Mouse (Mus musculus): ENCODE measurements around the gene Mta3. TPM values are rescaled to one million over a fixed set of nuclear protein-coding genes. Genes with fewer than 3 reads are reported as not detected.
A peak's percentile ranks its signal among the peaks of the same experiment; 100 is the strongest.

The Mta3 gene
- 38.2 and 39.6 TPM in 2 replicates for polyA plus RNA-seq (2015; fragmentation: Nextera tagmentation; extraction: Ambion mirVana)

- Histone ChIP-seq H3K4me2 (ENCODE audit: low read length) (peak within 1 kb of the TSS; percentile 81), H3K9ac (replicated peaks; ENCODE audit: low read depth, low read length) (peak within 1 kb of the TSS; percentile 93), H3K4me1 (replicated peaks; ENCODE audit: control insufficient read depth, insufficient read depth, low read length) (peaks cover 12% of the 10 kb centered on the region), H3K9me3 (ENCODE audit: control insufficient read depth, low read length) (no peaks in the 10 kb centered on the region), H3K4me3 (replicated peaks; ENCODE audit: low read length) (peak within 1 kb of the TSS; percentile 83), H3K27me3 (replicated peaks; ENCODE audit: control insufficient read depth, insufficient read depth, low read length) (no peaks in the 10 kb centered on the region), H3K27ac (ENCODE audit: low read length) (peak within 1 kb of the TSS; percentile 59), H3K36me3 (ENCODE audit: control insufficient read depth, insufficient read depth) (no peaks in the 10 kb centered on the region)
- ATAC-seq = peak; percentile 75
- under 1% methylated on average over 37 of the region's 56 CpGs for WGBS
These were observed at the start of gene Mta3 for GRCm38 (mm10) chr17:83706116-83706593. Mta3 (plus strand) TSS chr17:83706163.

- no peaks in the 10 kb centered on the region for H3K36me3 ChIP-seq (ENCODE audit: control insufficient read depth, insufficient read depth)
- no peak overlapping the region for H3K27ac ChIP-seq (ENCODE audit: low read length)
- H3K4me2 ChIP-seq (ENCODE audit: low read length) = no peak overlapping the region
- H3K4me1 ChIP-seq (replicated peaks; ENCODE audit: control insufficient read depth, insufficient read depth, low read length) = no peaks in the 10 kb centered on the region
- H3K9me3 ChIP-seq (ENCODE audit: control insufficient read depth, low read length) = no peaks in the 10 kb centered on the region
- H3K4me3 ChIP-seq (replicated peaks; ENCODE audit: low read length) = no peak overlapping the region
- no peak overlapping the region for H3K9ac ChIP-seq (replicated peaks; ENCODE audit: low read depth, low read length)
- 69% methylated on average over 9 of the region's 9 CpGs for WGBS
- ATAC-seq = no peak
- no peaks in the 10 kb centered on the region for H3K27me3 ChIP-seq (replicated peaks; ENCODE audit: control insufficient read depth, insufficient read depth, low read length)
These were observed 48.6 kb upstream of the Mta3 start for GRCm38 (mm10) chr17:83657375-83657774.

- no peaks in the 10 kb centered on the region for H3K36me3 ChIP-seq (ENCODE audit: control insufficient read depth, insufficient read depth)
- no peak overlapping the region for H3K4me3 ChIP-seq (replicated peaks; ENCODE audit: low read length)
- no peak for ATAC-seq
- no peaks in the 10 kb centered on the region for H3K27me3 ChIP-seq (replicated peaks; ENCODE audit: control insufficient read depth, insufficient read depth, low read length)
- no peak overlapping the region for H3K9ac ChIP-seq (replicated peaks; ENCODE audit: low read depth, low read length)
- H3K9me3 ChIP-seq (ENCODE audit: control insufficient read depth, low read length) = no peaks in the 10 kb centered on the region
- H3K4me1 ChIP-seq (replicated peaks; ENCODE audit: control insufficient read depth, insufficient read depth, low read length) = no peaks in the 10 kb centered on the region
- no peak overlapping the region for H3K4me2 ChIP-seq (ENCODE audit: low read length)
- H3K27ac ChIP-seq (ENCODE audit: low read length) = no peak overlapping the region
- WGBS = 76% methylated on average over 1 of the region's 1 CpGs
These were observed 47.0 kb upstream of the Mta3 start for GRCm38 (mm10) chr17:83658943-83659342.

GRCm38 (mm10) chr17:83664761-83665160 is 41.2 kb upstream of the Mta3 start:
- no peak overlapping the region for H3K9ac ChIP-seq (replicated peaks; ENCODE audit: low read depth, low read length)
- H3K4me1 ChIP-seq (replicated peaks; ENCODE audit: control insufficient read depth, insufficient read depth, low read length) = no peaks in the 10 kb centered on the region
- no peak overlapping the region for H3K4me3 ChIP-seq (replicated peaks; ENCODE audit: low read length)
- no peaks in the 10 kb centered on the region for H3K9me3 ChIP-seq (ENCODE audit: control insufficient read depth, low read length)
- H3K27me3 ChIP-seq (replicated peaks; ENCODE audit: control insufficient read depth, insufficient read depth, low read length) = no peaks in the 10 kb centered on the region
- no peak for ATAC-seq
- WGBS = 38% methylated on average over 8 of the region's 8 CpGs
- H3K36me3 ChIP-seq (ENCODE audit: control insufficient read depth, insufficient read depth) = no peaks in the 10 kb centered on the region
- no peak overlapping the region for H3K4me2 ChIP-seq (ENCODE audit: low read length)
- H3K27ac ChIP-seq (ENCODE audit: low read length) = no peak overlapping the region

- Histone ChIP-seq H3K4me1 (replicated peaks; ENCODE audit: control insufficient read depth, insufficient read depth, low read length) (no peaks in the 10 kb centered on the region), H3K27me3 (replicated peaks; ENCODE audit: control insufficient read depth, insufficient read depth, low read length) (no peaks in the 10 kb centered on the region), H3K4me3 (replicated peaks; ENCODE audit: low read length) (no peak overlapping the region), H3K9me3 (ENCODE audit: control insufficient read depth, low read length) (no peaks in the 10 kb centered on the region), H3K9ac (replicated peaks; ENCODE audit: low read depth, low read length) (no peak overlapping the region), H3K4me2 (ENCODE audit: low read length) (no peak overlapping the region), H3K36me3 (ENCODE audit: control insufficient read depth, insufficient read depth) (no peaks in the 10 kb centered on the region), H3K27ac (ENCODE audit: low read length) (no peak overlapping the region)
- no peak for ATAC-seq
- WGBS = 87% methylated on average over 13 of the region's 13 CpGs
These were observed 39.2 kb upstream of the Mta3 start for GRCm38 (mm10) chr17:83666597-83667287.

GRCm38 (mm10) chr17:83667934-83668690 is 37.9 kb upstream of the Mta3 start:
- Histone ChIP-seq H3K4me2 (ENCODE audit: low read length) (no peak overlapping the region), H3K4me3 (replicated peaks; ENCODE audit: low read length) (no peak overlapping the region), H3K9ac (replicated peaks; ENCODE audit: low read depth, low read length) (no peak overlapping the region), H3K4me1 (replicated peaks; ENCODE audit: control insufficient read depth, insufficient read depth, low read length) (no peaks in the 10 kb centered on the region), H3K27me3 (replicated peaks; ENCODE audit: control insufficient read depth, insufficient read depth, low read length) (no peaks in the 10 kb centered on the region), H3K27ac (ENCODE audit: low read length) (no peak overlapping the region), H3K9me3 (ENCODE audit: control insufficient read depth, low read length) (no peaks in the 10 kb centered on the region), H3K36me3 (ENCODE audit: control insufficient read depth, insufficient read depth) (no peaks in the 10 kb centered on the region)
- WGBS = 94% methylated on average over 3 of the region's 3 CpGs
- ATAC-seq = no peak

GRCm38 (mm10) chr17:83672685-83673084 is 33.3 kb upstream of the Mta3 start:
- Histone ChIP-seq H3K4me2 (ENCODE audit: low read length) (no peak overlapping the region), H3K4me3 (replicated peaks; ENCODE audit: low read length) (no peak overlapping the region), H3K9me3 (ENCODE audit: control insufficient read depth, low read length) (no peaks in the 10 kb centered on the region), H3K9ac (replicated peaks; ENCODE audit: low read depth, low read length) (no peak overlapping the region), H3K27me3 (replicated peaks; ENCODE audit: control insufficient read depth, insufficient read depth, low read length) (no peaks in the 10 kb centered on the region), H3K36me3 (ENCODE audit: control insufficient read depth, insufficient read depth) (no peaks in the 10 kb centered on the region), H3K4me1 (replicated peaks; ENCODE audit: control insufficient read depth, insufficient read depth, low read length) (no peaks in the 10 kb centered on the region), H3K27ac (ENCODE audit: low read length) (no peak overlapping the region)
- no peak for ATAC-seq
- WGBS = 90% methylated on average over 4 of the region's 4 CpGs

GRCm38 (mm10) chr17:83677370-83677769 is 28.6 kb upstream of the Mta3 start:
- Histone ChIP-seq H3K36me3 (ENCODE audit: control insufficient read depth, insufficient read depth) (no peaks in the 10 kb centered on the region), H3K4me1 (replicated peaks; ENCODE audit: control insufficient read depth, insufficient read depth, low read length) (no peaks in the 10 kb centered on the region), H3K27me3 (replicated peaks; ENCODE audit: control insufficient read depth, insufficient read depth, low read length) (no peaks in the 10 kb centered on the region), H3K27ac (ENCODE audit: low read length) (no peak overlapping the region), H3K4me3 (replicated peaks; ENCODE audit: low read length) (no peak overlapping the region), H3K4me2 (ENCODE audit: low read length) (no peak overlapping the region), H3K9ac (replicated peaks; ENCODE audit: low read depth, low read length) (no peak overlapping the region), H3K9me3 (ENCODE audit: control insufficient read depth, low read length) (no peaks in the 10 kb centered on the region)
- ATAC-seq = no peak
- 81% methylated on average over 1 of the region's 1 CpGs for WGBS

- no peaks in the 10 kb centered on the region for H3K36me3 ChIP-seq (ENCODE audit: control insufficient read depth, insufficient read depth)
- H3K4me1 ChIP-seq (replicated peaks; ENCODE audit: control insufficient read depth, insufficient read depth, low read length) = no peaks in the 10 kb centered on the region
- H3K9ac ChIP-seq (replicated peaks; ENCODE audit: low read depth, low read length) = no peak overlapping the region
- H3K4me3 ChIP-seq (replicated peaks; ENCODE audit: low read length) = no peak overlapping the region
- H3K27ac ChIP-seq (ENCODE audit: low read length) = no peak overlapping the region
- whole genome bisulfite sequencing = 49% methylated on average over 7 of the region's 7 CpGs
- no peak overlapping the region for H3K4me2 ChIP-seq (ENCODE audit: low read length)
- 0 out of 2 replicates have a peak, but pooled peaks cover 2% of the 10 kb centered on the region for H3K9me3 ChIP-seq (ENCODE audit: control insufficient read depth, low read length)
- ATAC-seq = no peak
- H3K27me3 ChIP-seq (replicated peaks; ENCODE audit: control insufficient read depth, insufficient read depth, low read length) = no peaks in the 10 kb centered on the region
These were observed 24.0 kb upstream of the Mta3 start for GRCm38 (mm10) chr17:83681977-83682376.
